Mouse (Mus musculus): ENCODE data around the gene Pde4d. TPM values are rescaled to one million over a fixed set of nuclear protein-coding genes. Genes with fewer than 3 reads are reported as not detected.
A peak's percentile ranks its signal among the peaks of the same experiment; 100 is the strongest.

Gene Pde4d
- polyA plus RNA-seq, 1 experiment: 15.1 TPM

DNA sequence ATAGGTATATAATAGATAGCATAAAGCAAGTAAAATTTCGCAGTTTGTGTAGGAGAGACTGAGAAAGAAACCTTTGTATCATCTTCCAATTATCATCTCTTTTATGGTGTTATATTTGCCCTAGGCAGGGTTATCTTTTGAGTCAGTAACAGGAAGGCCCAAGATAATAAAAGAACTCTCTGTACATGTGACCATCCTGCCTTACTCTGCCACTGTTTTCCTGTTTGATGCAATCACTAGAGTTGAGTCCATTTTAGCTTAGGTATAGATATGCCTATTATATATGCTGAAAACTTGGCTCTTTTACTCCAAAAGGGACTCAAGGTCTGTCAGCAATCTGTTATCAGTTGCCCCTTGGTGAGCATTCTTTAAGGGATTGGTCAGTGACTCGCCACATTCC lies 514.3 kb downstream of the Pde4d start:
- H3K27me3 ChIP-seq (ENCODE audit: control insufficient read depth, insufficient read depth, insufficient read length): no peaks in the 10 kb centered on the region
- TF ChIP-seq USF1 (IDR thresholded peaks at IDR 0.05; ENCODE audit: low read depth): peak; percentile 34
- TF ChIP-seq MYOG (IDR thresholded peaks at IDR 0.05; ENCODE audit: control insufficient read depth, extremely low read depth, insufficient read length): no peak
- no peak for TF ChIP-seq CEBPB (IDR thresholded peaks at IDR 0.05; ENCODE audit: low read depth)
- no peak for TF ChIP-seq MAX (IDR thresholded peaks at IDR 0.05)
- no peak for TF ChIP-seq MYOD1 (IDR thresholded peaks at IDR 0.05; ENCODE audit: control insufficient read depth, insufficient read length, low read depth)
- no peak overlapping the region for H3K4me3 ChIP-seq (ENCODE audit: insufficient read depth, poor library complexity, severe bottlenecking)
- H3K79me3 ChIP-seq (ENCODE audit: low read depth): no peaks in the 10 kb centered on the region
- H3ac ChIP-seq (ENCODE audit: control insufficient read depth, insufficient read length, low read depth): no peak overlapping the region
- no peaks in the 10 kb centered on the region for H3K79me2 ChIP-seq (ENCODE audit: control insufficient read depth, insufficient read depth)
- no peaks in the 10 kb centered on the region for H3K36me3 ChIP-seq (ENCODE audit: control insufficient read depth, insufficient read depth)

DNA sequence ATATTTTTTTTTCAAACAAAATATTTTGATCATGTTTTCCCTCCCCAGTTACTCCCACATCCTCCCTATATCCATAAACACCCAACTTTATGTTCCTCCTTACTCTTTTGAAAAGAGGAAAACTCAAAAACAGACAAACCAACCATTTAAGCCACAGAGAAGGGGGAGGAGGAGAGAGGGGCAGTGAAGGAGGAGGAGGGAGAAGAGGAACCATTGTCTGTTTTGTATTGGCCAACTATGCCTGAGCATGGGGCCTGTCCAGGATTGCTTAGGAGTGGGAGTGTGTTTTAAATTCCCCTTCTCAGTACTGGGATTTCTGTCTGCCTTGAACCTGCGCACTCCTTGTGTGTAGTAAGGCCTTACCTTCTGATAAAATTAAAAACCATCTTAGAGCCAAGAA lies 531.4 kb downstream of the Pde4d start:
- no peaks in the 10 kb centered on the region for H3K79me2 ChIP-seq (ENCODE audit: control insufficient read depth, insufficient read depth)
- no peak for TF ChIP-seq USF1 (IDR thresholded peaks at IDR 0.05; ENCODE audit: low read depth)
- TF ChIP-seq MYOG (IDR thresholded peaks at IDR 0.05; ENCODE audit: control insufficient read depth, extremely low read depth, insufficient read length): no peak
- TF ChIP-seq CEBPB (IDR thresholded peaks at IDR 0.05; ENCODE audit: low read depth): no peak
- TF ChIP-seq FOSL1 (IDR thresholded peaks at IDR 0.05; ENCODE audit: insufficient read depth, low read length, poor library complexity, severe bottlenecking): no peak
- no peak for TF ChIP-seq CTCF (IDR thresholded peaks at IDR 0.05; ENCODE audit: control insufficient read depth, insufficient read depth, insufficient read length)
- no peak for TF ChIP-seq MYOD1 (IDR thresholded peaks at IDR 0.05; ENCODE audit: control insufficient read depth, insufficient read length, low read depth)
- no peak for TF ChIP-seq MAX (IDR thresholded peaks at IDR 0.05)
- H3K27me3 ChIP-seq (ENCODE audit: control insufficient read depth, insufficient read depth, insufficient read length): no peaks in the 10 kb centered on the region
- no peak overlapping the region for H3ac ChIP-seq (ENCODE audit: control insufficient read depth, insufficient read length, low read depth)
- H3K4me3 ChIP-seq (ENCODE audit: insufficient read depth, poor library complexity, severe bottlenecking): no peak overlapping the region
- no peaks in the 10 kb centered on the region for H3K36me3 ChIP-seq (ENCODE audit: control insufficient read depth, insufficient read depth)
- no peaks in the 10 kb centered on the region for H3K79me3 ChIP-seq (ENCODE audit: low read depth)

DNA sequence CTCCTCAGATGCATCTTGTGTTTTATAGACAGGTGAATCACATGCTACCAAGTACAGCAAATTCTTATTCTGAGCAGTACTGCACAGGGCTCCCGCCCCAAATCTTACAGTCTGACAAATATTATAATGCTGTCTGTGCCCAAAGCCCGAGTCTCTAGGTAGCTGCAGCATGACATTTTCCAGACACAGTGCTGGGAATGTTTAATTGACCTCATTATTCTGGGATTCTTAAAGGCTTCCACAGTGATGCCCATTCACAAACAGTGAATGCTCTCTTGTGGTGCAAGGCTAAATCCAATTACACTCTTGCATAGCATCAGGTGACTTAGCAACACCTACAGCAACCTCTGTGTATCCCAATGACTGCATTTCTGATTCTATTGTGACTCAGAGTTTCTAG lies 549.0 kb downstream of the Pde4d start:
- H3K79me2 ChIP-seq (ENCODE audit: control insufficient read depth, insufficient read depth): no peaks in the 10 kb centered on the region
- H3K4me3 ChIP-seq (ENCODE audit: insufficient read depth, poor library complexity, severe bottlenecking): no peak overlapping the region
- H3K27me3 ChIP-seq (ENCODE audit: control insufficient read depth, insufficient read depth, insufficient read length): no peaks in the 10 kb centered on the region
- H3ac ChIP-seq (ENCODE audit: control insufficient read depth, insufficient read length, low read depth): no peak overlapping the region
- H3K36me3 ChIP-seq (ENCODE audit: control insufficient read depth, insufficient read depth): no peaks in the 10 kb centered on the region
- no peak for TF ChIP-seq CTCF (IDR thresholded peaks at IDR 0.05; ENCODE audit: control insufficient read depth, insufficient read depth, insufficient read length)
- no peak for TF ChIP-seq CEBPB (IDR thresholded peaks at IDR 0.05; ENCODE audit: low read depth)
- TF ChIP-seq MYOD1 (IDR thresholded peaks at IDR 0.05; ENCODE audit: control insufficient read depth, insufficient read length, low read depth): no peak
- TF ChIP-seq MYOG (IDR thresholded peaks at IDR 0.05; ENCODE audit: control insufficient read depth, extremely low read depth, insufficient read length): no peak
- TF ChIP-seq FOSL1 (IDR thresholded peaks at IDR 0.05; ENCODE audit: insufficient read depth, low read length, poor library complexity, severe bottlenecking): no peak
- TF ChIP-seq USF1 (IDR thresholded peaks at IDR 0.05; ENCODE audit: low read depth): no peak
- TF ChIP-seq MAX (IDR thresholded peaks at IDR 0.05): no peak
- H3K79me3 ChIP-seq (ENCODE audit: low read depth): no peaks in the 10 kb centered on the region

DNA sequence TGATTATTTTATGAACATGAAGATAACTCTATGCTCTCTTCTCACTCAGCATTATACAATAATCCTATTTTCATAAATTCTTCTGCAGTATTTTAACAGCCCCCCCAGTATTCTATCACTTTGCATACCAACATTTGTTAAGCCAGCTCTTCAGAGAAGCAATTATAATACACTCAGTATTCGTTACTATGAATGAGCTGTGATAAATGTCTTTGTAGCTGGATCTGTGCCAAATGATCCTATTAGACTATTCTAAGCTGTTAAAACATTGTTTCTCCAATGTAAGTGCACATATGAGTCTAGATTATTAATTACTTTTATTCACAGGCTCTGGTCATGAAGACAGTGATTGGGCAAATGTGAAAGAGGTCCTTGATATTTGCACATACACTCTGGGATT lies 575.0 kb downstream of the Pde4d start:
- TF ChIP-seq MYOD1 (IDR thresholded peaks at IDR 0.05; ENCODE audit: control insufficient read depth, insufficient read length, low read depth) (no peak), MAX (IDR thresholded peaks at IDR 0.05) (no peak), FOSL1 (IDR thresholded peaks at IDR 0.05; ENCODE audit: insufficient read depth, low read length, poor library complexity, severe bottlenecking) (no peak), MYOG (IDR thresholded peaks at IDR 0.05; ENCODE audit: control insufficient read depth, extremely low read depth, insufficient read length) (no peak)
- H3ac ChIP-seq (ENCODE audit: control insufficient read depth, insufficient read length, low read depth): no peak overlapping the region
- no peaks in the 10 kb centered on the region for H3K79me3 ChIP-seq (ENCODE audit: low read depth)
- no peak overlapping the region for H3K4me3 ChIP-seq (ENCODE audit: insufficient read depth, poor library complexity, severe bottlenecking)
- H3K36me3 ChIP-seq (ENCODE audit: control insufficient read depth, insufficient read depth): no peaks in the 10 kb centered on the region
- no peaks in the 10 kb centered on the region for H3K27me3 ChIP-seq (ENCODE audit: control insufficient read depth, insufficient read depth, insufficient read length)
- H3K79me2 ChIP-seq (ENCODE audit: control insufficient read depth, insufficient read depth): no peaks in the 10 kb centered on the region

DNA sequence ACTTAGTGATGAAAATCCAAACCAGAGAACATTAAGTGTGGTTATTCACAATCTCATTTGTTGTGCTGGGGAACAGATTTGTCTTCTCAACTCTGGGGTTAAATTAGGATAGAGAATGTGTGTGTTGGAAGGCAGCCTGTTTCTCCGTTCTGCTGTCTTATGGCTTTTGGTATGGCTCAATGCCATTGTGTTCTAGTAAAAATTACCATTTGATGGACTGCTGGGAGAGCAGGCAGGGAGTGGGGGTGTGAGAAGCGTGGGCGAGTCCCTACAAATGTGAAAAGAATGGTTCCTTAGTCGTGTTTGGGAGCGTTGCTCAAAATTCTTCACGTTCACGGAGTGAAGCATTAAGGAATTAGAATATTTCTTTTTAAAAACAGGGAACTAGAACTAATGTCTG lies 597.4 kb downstream of the Pde4d start:
- Histone ChIP-seq H3ac (ENCODE audit: control insufficient read depth, insufficient read length, low read depth) (no peak overlapping the region), H3K4me3 (ENCODE audit: insufficient read depth, poor library complexity, severe bottlenecking) (no peak overlapping the region), H3K27me3 (ENCODE audit: control insufficient read depth, insufficient read depth, insufficient read length) (no peaks in the 10 kb centered on the region), H3K36me3 (ENCODE audit: control insufficient read depth, insufficient read depth) (no peaks in the 10 kb centered on the region), H3K79me3 (ENCODE audit: low read depth) (no peaks in the 10 kb centered on the region), H3K79me2 (ENCODE audit: control insufficient read depth, insufficient read depth) (no peaks in the 10 kb centered on the region)
- no peak for TF ChIP-seq FOSL1 (IDR thresholded peaks at IDR 0.05; ENCODE audit: insufficient read depth, low read length, poor library complexity, severe bottlenecking)
- TF ChIP-seq MYOG (IDR thresholded peaks at IDR 0.05; ENCODE audit: control insufficient read depth, extremely low read depth, insufficient read length): no peak
- TF ChIP-seq CTCF (IDR thresholded peaks at IDR 0.05; ENCODE audit: control insufficient read depth, insufficient read depth, insufficient read length): no peak
- no peak for TF ChIP-seq CEBPB (IDR thresholded peaks at IDR 0.05; ENCODE audit: low read depth)
- no peak for TF ChIP-seq USF1 (IDR thresholded peaks at IDR 0.05; ENCODE audit: low read depth)
- TF ChIP-seq MYOD1 (IDR thresholded peaks at IDR 0.05; ENCODE audit: control insufficient read depth, insufficient read length, low read depth): no peak
- no peak for TF ChIP-seq MAX (IDR thresholded peaks at IDR 0.05)

DNA sequence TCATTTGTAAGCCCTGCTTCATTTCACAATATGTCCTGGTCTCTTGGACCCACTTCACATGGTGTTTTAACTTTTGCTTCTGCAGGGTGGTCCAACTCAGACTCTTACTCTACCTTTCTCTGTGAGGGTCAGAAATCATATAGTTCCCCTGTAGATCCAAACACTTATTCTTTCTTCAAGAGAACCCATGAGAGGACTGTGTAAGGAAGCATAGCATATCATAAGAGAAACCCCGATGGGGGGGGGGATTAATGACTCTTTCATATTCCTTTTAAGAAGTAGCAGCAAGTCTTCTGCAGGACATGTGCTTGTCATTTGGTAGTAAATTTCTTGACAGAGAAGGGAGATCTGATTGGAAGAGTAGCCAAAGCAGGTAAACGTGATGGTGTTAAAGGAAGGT lies 603.1 kb downstream of the Pde4d start:
- H3K36me3 ChIP-seq (ENCODE audit: control insufficient read depth, insufficient read depth): no peaks in the 10 kb centered on the region
- no peak overlapping the region for H3ac ChIP-seq (ENCODE audit: control insufficient read depth, insufficient read length, low read depth)
- TF ChIP-seq MAX (IDR thresholded peaks at IDR 0.05): no peak
- TF ChIP-seq CTCF (IDR thresholded peaks at IDR 0.05; ENCODE audit: control insufficient read depth, insufficient read depth, insufficient read length): no peak
- no peaks in the 10 kb centered on the region for H3K79me2 ChIP-seq (ENCODE audit: control insufficient read depth, insufficient read depth)
- no peaks in the 10 kb centered on the region for H3K79me3 ChIP-seq (ENCODE audit: low read depth)
- no peaks in the 10 kb centered on the region for H3K27me3 ChIP-seq (ENCODE audit: control insufficient read depth, insufficient read depth, insufficient read length)
- no peak overlapping the region for H3K4me3 ChIP-seq (ENCODE audit: insufficient read depth, poor library complexity, severe bottlenecking)
